In genomic region chr8:4463061-4463460, GRCm38 (mm10) we compare ENCODE assay signal across 18 mouse cellular contexts. TPM values are rescaled to one million over a fixed set of nuclear protein-coding genes. Genes with fewer than 3 reads are reported as not detected.
A peak's percentile ranks its signal among the peaks of the same experiment; 100 is the strongest.
DNase-seq lines count a peak whose midpoint lies in the region; ATAC-seq and TF ChIP-seq lines count a peak whose summit lies in the region.
"Had no signal": no experiment of that assay in that cellular context is flagged by ENCODE, and none has a peak within 500 bp of the region (broad histone marks: within the 10 kb centered on the region; RNA-seq: fewer than 3 reads in every experiment).

No protein-coding gene starts in this region.

- DNase-seq in adrenal gland, postnatal 10 days: peak; percentile 7
- DNase-seq in adrenal gland, adult 18-20 months (ENCODE audit: low spot score in 2 of 2): no peak
- DNase-seq in kidney, adult 2 months: peak; percentile 2
- no peak for DNase-seq in kidney, postnatal 25 days
- peak; percentile 21 for DNase-seq in midbrain, embryonic 11.5 days (ENCODE audit: low spot score, missing footprints)
- no peak for DNase-seq in midbrain, postnatal 0 days (ENCODE audit: low spot score)
- DNase-seq: adrenal gland, adult 8-10 months; cerebellum, adult 11-12 months; cerebellum, adult 2 months; cerebellum, adult 9-10 months; cerebellum, postnatal 10 days; cerebellum, postnatal 25 days; forebrain, postnatal 0 days had no signal

- H3K9me3 ChIP-seq in midbrain, embryonic 11.5 days (ENCODE audit: control insufficient read depth, low read length): no peaks in the 10 kb centered on the region
- H3K9me3 ChIP-seq in midbrain, postnatal 0 days (ENCODE audit: low read length): no peaks in the 10 kb centered on the region
- H3K9me3 ChIP-seq in hindbrain, embryonic 16.5 days (ENCODE audit: control insufficient read depth, low read length): no peaks in the 10 kb centered on the region
- H3K9me3 ChIP-seq: embryonic facial prominence, embryonic 10.5 days; embryonic facial prominence, embryonic 12.5 days; forebrain, embryonic 13.5 days; forebrain, embryonic 15.5 days had no signal

- no peak overlapping the region for H3K4me3 ChIP-seq in kidney, adult 2 months (ENCODE audit: insufficient read depth, low read depth, low read length)
- H3K4me3 ChIP-seq in midbrain, embryonic 11.5 days (ENCODE audit: low read depth, low read length): no peak overlapping the region
- H3K4me3 ChIP-seq in midbrain, postnatal 0 days (ENCODE audit: low read depth, low read length): no peak overlapping the region
- H3K4me3 ChIP-seq in hindbrain, embryonic 16.5 days (ENCODE audit: low read length): no peak overlapping the region
- H3K4me3 ChIP-seq: embryonic facial prominence, embryonic 10.5 days; embryonic facial prominence, embryonic 12.5 days; forebrain, embryonic 13.5 days; forebrain, embryonic 15.5 days had no signal

- no peak overlapping the region for H3K27ac ChIP-seq in kidney, adult 2 months (ENCODE audit: insufficient read depth, low read depth, low read length)
- no peak overlapping the region for H3K27ac ChIP-seq in midbrain, embryonic 11.5 days (ENCODE audit: low read depth, low read length)
- no peak overlapping the region for H3K27ac ChIP-seq in midbrain, postnatal 0 days (ENCODE audit: low read depth, low read length)
- no peak overlapping the region for H3K27ac ChIP-seq in hindbrain, embryonic 16.5 days (ENCODE audit: low read depth, low read length)
- H3K27ac ChIP-seq: embryonic facial prominence, embryonic 10.5 days; embryonic facial prominence, embryonic 12.5 days; forebrain, embryonic 13.5 days; forebrain, embryonic 15.5 days had no signal

- no peak overlapping the region for H3K4me2 ChIP-seq in midbrain, embryonic 11.5 days
- H3K4me2 ChIP-seq in midbrain, postnatal 0 days (ENCODE audit: low read depth, low read length, poor library complexity, severe bottlenecking): no peak overlapping the region
- no peak overlapping the region for H3K4me2 ChIP-seq in hindbrain, embryonic 16.5 days (ENCODE audit: low read length)
- H3K4me2 ChIP-seq: embryonic facial prominence, embryonic 12.5 days; forebrain, embryonic 13.5 days; forebrain, embryonic 15.5 days had no signal

- no peak overlapping the region for H3K9ac ChIP-seq in midbrain, embryonic 11.5 days (ENCODE audit: low read length)
- H3K9ac ChIP-seq in midbrain, postnatal 0 days (replicated peaks; ENCODE audit: low read length, poor library complexity, severe bottlenecking): no peak overlapping the region
- no peak overlapping the region for H3K9ac ChIP-seq in hindbrain, embryonic 16.5 days (ENCODE audit: low read depth, low read length)
- H3K9ac ChIP-seq: embryonic facial prominence, embryonic 12.5 days; forebrain, embryonic 13.5 days; forebrain, embryonic 15.5 days; forebrain, postnatal 0 days had no signal

- TF ChIP-seq CTCF in kidney, adult 2 months (conservative IDR thresholded peaks at IDR 0.05; ENCODE audit: insufficient read depth, insufficient read length, low read depth, low read length): no peak
- no peak for TF ChIP-seq CTCF in midbrain, postnatal 0 days (IDR thresholded peaks at IDR 0.05)

- H3K4me1 ChIP-seq in kidney, adult 2 months (ENCODE audit: control insufficient read depth, insufficient read depth, low read length): no peaks in the 10 kb centered on the region
- H3K4me1 ChIP-seq in midbrain, embryonic 11.5 days (ENCODE audit: control insufficient read depth, insufficient read depth, low read length): no peaks in the 10 kb centered on the region
- H3K4me1 ChIP-seq in midbrain, postnatal 0 days (ENCODE audit: insufficient read depth, low read length): no peaks in the 10 kb centered on the region
- H3K4me1 ChIP-seq in hindbrain, embryonic 16.5 days (ENCODE audit: control insufficient read depth, insufficient read depth, low read depth, low read length): no peaks in the 10 kb centered on the region
- H3K4me1 ChIP-seq: embryonic facial prominence, embryonic 10.5 days; embryonic facial prominence, embryonic 12.5 days; forebrain, embryonic 13.5 days; forebrain, embryonic 15.5 days had no signal

- H3K27me3 ChIP-seq in kidney, adult 2 months (replicated peaks; ENCODE audit: control insufficient read depth, insufficient read depth, low read length): no peaks in the 10 kb centered on the region
- H3K27me3 ChIP-seq in midbrain, embryonic 11.5 days (ENCODE audit: control insufficient read depth, insufficient read depth, low read length): no peaks in the 10 kb centered on the region
- H3K27me3 ChIP-seq in midbrain, postnatal 0 days (ENCODE audit: insufficient read depth, low read length): no peaks in the 10 kb centered on the region
- no peaks in the 10 kb centered on the region for H3K27me3 ChIP-seq in hindbrain, embryonic 16.5 days (replicated peaks; ENCODE audit: control insufficient read depth, insufficient read depth, low read length)
- H3K27me3 ChIP-seq: embryonic facial prominence, embryonic 12.5 days; forebrain, embryonic 13.5 days; forebrain, embryonic 15.5 days had no signal

- no peak for ATAC-seq in midbrain, embryonic 11.5 days (ENCODE audit: low FRiP score)
- no peak for ATAC-seq in midbrain, postnatal 0 days (ENCODE audit: low FRiP score)
- ATAC-seq in hindbrain, embryonic 16.5 days: no peak
- ATAC-seq: forebrain, embryonic 13.5 days; forebrain, embryonic 15.5 days; forebrain, postnatal 0 days had no signal

- TF ChIP-seq POLR2A in kidney, adult 2 months (IDR thresholded peaks at IDR 0.05; ENCODE audit: low read depth, low read length): no peak

- no peaks in the 10 kb centered on the region for H3K36me3 ChIP-seq in kidney, adult 2 months (ENCODE audit: control insufficient read depth, insufficient read depth, low read length)
- H3K36me3 ChIP-seq in midbrain, embryonic 11.5 days (ENCODE audit: control insufficient read depth, insufficient read depth, low read length): no peaks in the 10 kb centered on the region
- H3K36me3 ChIP-seq in midbrain, postnatal 0 days (ENCODE audit: insufficient read depth, low read length): no peaks in the 10 kb centered on the region
- H3K36me3 ChIP-seq in hindbrain, embryonic 16.5 days (ENCODE audit: control insufficient read depth, insufficient read depth, low read length): no peaks in the 10 kb centered on the region
- H3K36me3 ChIP-seq: embryonic facial prominence, embryonic 10.5 days; embryonic facial prominence, embryonic 12.5 days; forebrain, embryonic 15.5 days had no signal

- 81% methylated on average over 2 of the region's 2 CpGs for WGBS in kidney, adult 2 months
- 92% methylated on average over 2 of the region's 2 CpGs for WGBS in midbrain, embryonic 11.5 days
- 91% methylated on average over 2 of the region's 2 CpGs for whole genome bisulfite sequencing in midbrain, postnatal 0 days
- WGBS in hindbrain, embryonic 16.5 days: 87% methylated on average over 2 of the region's 2 CpGs

RNA-seq across cellular contexts. Expression of gene Cers4, which starts 29.8 kb away (rescaled TPM):
- 10 to 100 TPM; 14.4 to 24.0 TPM for total RNA-seq in adrenal gland, postnatal 10 days (2021)
- total RNA-seq in adrenal gland, adult 18-20 months (2021): 10 to 100 TPM; 21.6 to 30.4 TPM
- polyA plus RNA-seq in kidney, adult 2 months (2012; rRNA removed): 26.9 and 33.3 TPM in 2 replicates
- polyA plus RNA-seq in midbrain, embryonic 11.5 days (2014; fragmentation: Nextera tagmentation; extraction: Ambion mirVana): 12.7 and 15.0 TPM in 2 replicates
- 38.3 and 40.1 TPM in 2 replicates for total RNA-seq in midbrain, postnatal 0 days (2014; rRNA removed)
- 55.3 and 59.7 TPM in 2 replicates for polyA plus RNA-seq in midbrain, postnatal 0 days (2015; fragmentation: Nextera tagmentation; extraction: Ambion mirVana)
- polyA plus RNA-seq in hindbrain, embryonic 16.5 days (2015; fragmentation: Nextera tagmentation; extraction: Ambion mirVana): 55.7 TPM in 2 replicates

Comparison
In these comparisons a context has a peak if more than half of its experiments do, and no peak if none do; other contexts are left out.
1. DNase-seq: peak in adrenal gland, postnatal 10 days (single experiment), kidney, adult 2 months (single experiment) and midbrain, embryonic 11.5 days (single experiment); none in adrenal gland, adult 18-20 months (0 of 2), kidney, postnatal 25 days (0 of 2) and midbrain, postnatal 0 days (single experiment).